Mouse (Mus musculus): ENCODE results near the gene Ttc21a. TPM values are rescaled to one million over a fixed set of nuclear protein-coding genes. Genes with fewer than 3 reads are reported as not detected.

The Ttc21a gene
- polyA plus RNA-seq, 1 experiment from 2014 or later: 0.04 TPM

DNA sequence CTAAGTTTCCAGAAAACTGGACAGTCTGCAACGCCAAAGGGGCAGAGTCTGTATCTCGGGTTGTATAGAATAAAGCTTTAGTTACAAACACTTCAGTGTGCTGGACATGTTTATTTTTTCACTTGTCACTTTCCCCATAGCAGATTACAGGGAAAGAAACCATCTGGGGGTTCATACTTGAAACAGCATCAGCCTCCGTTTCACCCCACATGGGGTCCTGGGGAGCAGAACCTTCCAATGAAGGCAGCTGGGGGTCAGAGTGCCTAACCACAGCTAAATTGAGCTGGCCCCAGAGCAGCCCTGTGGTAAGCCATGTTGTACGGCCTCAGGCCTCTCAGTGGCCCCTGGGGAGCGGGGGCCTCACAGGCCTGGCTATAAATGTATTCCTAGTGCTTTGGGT is 10.9 kb upstream of the Ttc21a start:
- DNase-seq (ENCODE audit: low spot score) (no peak), ATAC-seq (ENCODE audit: low FRiP score, low TSS enrichment) (no peak)
- no peak overlapping the region for H3K4me2 ChIP-seq (replicated peaks; ENCODE audit: low read depth)
- TF ChIP-seq EP300 (optimal IDR thresholded peaks at IDR 0.05) (no peak), CTCF (IDR thresholded peaks at IDR 0.05; ENCODE audit: low read depth) (no peak)
- H3K36me3 ChIP-seq (ENCODE audit: control insufficient read depth, insufficient read depth, low read length): peaks cover 41% of the 10 kb centered on the region
- H3K27me3 ChIP-seq (ENCODE audit: control insufficient read depth, insufficient read depth, low read length): no peaks in the 10 kb centered on the region
- H3K27ac ChIP-seq (replicated peaks): no peak overlapping the region
- H3K9me3 ChIP-seq (ENCODE audit: control insufficient read depth, low read length): no peaks in the 10 kb centered on the region
- no peaks in the 10 kb centered on the region for H3K4me1 ChIP-seq (replicated peaks; ENCODE audit: control insufficient read depth, insufficient read depth)
- WGBS: 55% methylated on average over 5 of the region's 5 CpGs
- H3K9ac ChIP-seq (ENCODE audit: low read length): no peak overlapping the region
- no peak overlapping the region for H3K4me3 ChIP-seq (ENCODE audit: low read depth, low read length)

DNA sequence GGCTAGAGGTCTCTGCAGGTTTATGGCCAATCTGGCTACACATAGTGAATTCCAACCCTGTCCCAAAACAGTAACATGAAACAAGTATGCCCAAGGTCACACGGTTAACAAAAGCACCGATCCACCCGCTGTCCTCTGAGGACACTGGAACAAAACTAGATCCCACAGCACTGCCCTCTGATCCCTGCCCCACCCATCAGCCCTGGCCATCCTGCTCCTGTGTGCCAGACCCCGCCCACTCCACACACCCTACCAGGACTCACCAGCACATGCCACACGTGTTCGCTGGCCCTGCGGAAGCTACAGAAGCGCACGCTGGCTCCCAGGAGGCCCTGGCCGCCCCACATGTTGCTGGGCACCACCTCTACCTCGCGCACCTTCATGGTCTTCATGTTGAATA is 5.0 kb upstream of the Ttc21a start:
- 63% methylated on average over 12 of the region's 12 CpGs for WGBS
- ATAC-seq (ENCODE audit: low FRiP score, low TSS enrichment) (peak; percentile 75), DNase-seq (ENCODE audit: low spot score) (peak; percentile 81)
- Histone ChIP-seq H3K4me3 (ENCODE audit: low read depth, low read length) (no peak overlapping the region), H3K9ac (ENCODE audit: low read length) (no peak overlapping the region), H3K27me3 (ENCODE audit: control insufficient read depth, insufficient read depth, low read length) (no peaks in the 10 kb centered on the region), H3K4me1 (replicated peaks; ENCODE audit: control insufficient read depth, insufficient read depth) (no peaks in the 10 kb centered on the region), H3K9me3 (ENCODE audit: control insufficient read depth, low read length) (no peaks in the 10 kb centered on the region), H3K27ac (replicated peaks) (no peak overlapping the region), H3K36me3 (ENCODE audit: control insufficient read depth, insufficient read depth, low read length) (peaks cover 25% of the 10 kb centered on the region), H3K4me2 (replicated peaks; ENCODE audit: low read depth) (no peak overlapping the region)
- TF ChIP-seq EP300 (optimal IDR thresholded peaks at IDR 0.05) (no peak), CTCF (IDR thresholded peaks at IDR 0.05; ENCODE audit: low read depth) (no peak)

DNA sequence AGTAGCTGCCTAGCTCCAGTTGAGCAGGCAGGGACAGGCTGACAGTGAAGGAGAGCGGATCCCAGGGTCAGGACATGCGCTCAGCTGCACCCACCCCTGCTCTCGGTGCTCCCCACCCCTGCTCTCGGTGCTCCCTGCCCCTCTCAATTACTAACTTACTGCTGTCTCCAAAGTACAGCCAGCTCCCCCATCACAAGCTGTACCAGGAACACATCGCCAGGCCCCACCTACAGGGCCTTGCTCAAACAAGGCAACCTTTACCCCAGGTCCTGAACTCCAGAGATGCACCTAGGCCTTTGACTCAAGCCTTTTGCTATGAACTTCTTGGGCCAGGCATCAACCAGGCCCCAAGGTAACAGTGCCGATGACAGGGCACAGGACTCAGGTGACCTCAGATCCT is 3.7 kb upstream of the Ttc21a start:
- 91% methylated on average over 6 of the region's 6 CpGs for WGBS
- no peak overlapping the region for H3K27ac ChIP-seq (replicated peaks)
- ATAC-seq (ENCODE audit: low FRiP score, low TSS enrichment) (no peak), DNase-seq (ENCODE audit: low spot score) (no peak)
- no peaks in the 10 kb centered on the region for H3K9me3 ChIP-seq (ENCODE audit: control insufficient read depth, low read length)
- no peaks in the 10 kb centered on the region for H3K27me3 ChIP-seq (ENCODE audit: control insufficient read depth, insufficient read depth, low read length)
- H3K4me2 ChIP-seq (replicated peaks; ENCODE audit: low read depth): no peak overlapping the region
- H3K36me3 ChIP-seq (ENCODE audit: control insufficient read depth, insufficient read depth, low read length): peaks cover 14% of the 10 kb centered on the region
- H3K4me3 ChIP-seq (ENCODE audit: low read depth, low read length): no peak overlapping the region
- no peaks in the 10 kb centered on the region for H3K4me1 ChIP-seq (replicated peaks; ENCODE audit: control insufficient read depth, insufficient read depth)
- no peak for TF ChIP-seq EP300 (optimal IDR thresholded peaks at IDR 0.05)
- H3K9ac ChIP-seq (ENCODE audit: low read length): no peak overlapping the region

DNA sequence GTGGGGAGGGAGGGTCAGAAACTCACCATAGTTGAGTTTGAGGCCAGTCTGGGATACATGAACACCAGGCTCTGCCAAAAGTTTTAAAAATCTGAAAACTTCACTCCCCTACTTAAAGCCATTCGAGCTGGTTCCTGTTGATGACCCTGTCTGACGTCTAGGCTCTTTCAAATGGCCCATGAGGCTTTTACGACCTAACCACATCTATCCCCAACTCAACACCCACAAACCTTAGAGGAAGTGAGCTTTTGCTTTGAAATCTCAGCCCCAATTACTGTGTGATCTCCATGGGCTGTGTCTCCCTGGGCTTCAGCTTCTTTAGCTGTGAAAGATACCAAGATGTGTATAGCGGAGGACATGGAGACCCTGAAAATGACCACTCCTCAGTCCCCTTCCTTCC is 1.1 kb downstream of the Ttc21a start:
- Histone ChIP-seq H3K27ac (replicated peaks) (no peak overlapping the region), H3K27me3 (ENCODE audit: control insufficient read depth, insufficient read depth, low read length) (no peaks in the 10 kb centered on the region), H3K9me3 (ENCODE audit: control insufficient read depth, low read length) (no peaks in the 10 kb centered on the region), H3K4me3 (ENCODE audit: low read depth, low read length) (no peak overlapping the region), H3K4me2 (replicated peaks; ENCODE audit: low read depth) (no peak overlapping the region), H3K36me3 (ENCODE audit: control insufficient read depth, insufficient read depth, low read length) (no peaks in the 10 kb centered on the region), H3K4me1 (replicated peaks; ENCODE audit: control insufficient read depth, insufficient read depth) (no peaks in the 10 kb centered on the region), H3K9ac (ENCODE audit: low read length) (no peak overlapping the region)
- ATAC-seq (ENCODE audit: low FRiP score, low TSS enrichment) (no peak), DNase-seq (ENCODE audit: low spot score) (no peak)
- TF ChIP-seq CTCF (IDR thresholded peaks at IDR 0.05; ENCODE audit: low read depth): no peak
- TF ChIP-seq EP300 (optimal IDR thresholded peaks at IDR 0.05): no peak
- 79% methylated on average over 4 of the region's 4 CpGs for WGBS

DNA sequence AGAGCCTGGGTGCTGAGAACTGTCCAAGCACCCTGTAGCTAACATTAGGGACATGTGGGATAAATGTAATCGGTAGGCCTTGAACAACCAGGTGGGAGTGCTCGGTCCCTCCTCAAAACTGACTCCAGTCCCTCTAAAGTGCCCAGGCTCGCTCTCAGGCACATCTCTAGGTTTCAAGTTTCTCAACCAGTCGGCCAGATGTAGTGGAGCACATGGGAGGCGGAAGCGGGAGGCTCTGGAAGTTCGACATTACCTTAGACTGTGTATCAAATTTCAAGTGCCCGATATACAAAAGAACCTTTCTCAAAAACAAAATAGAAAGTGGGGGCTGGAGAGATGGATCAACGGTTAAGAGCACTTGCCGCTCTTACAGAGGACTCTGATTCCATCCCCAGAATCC is 2.2 kb downstream of the Ttc21a start:
- DNase-seq (ENCODE audit: low spot score) (no peak), ATAC-seq (ENCODE audit: low FRiP score, low TSS enrichment) (no peak)
- no peaks in the 10 kb centered on the region for H3K4me1 ChIP-seq (replicated peaks; ENCODE audit: control insufficient read depth, insufficient read depth)
- H3K27me3 ChIP-seq (ENCODE audit: control insufficient read depth, insufficient read depth, low read length): no peaks in the 10 kb centered on the region
- H3K4me2 ChIP-seq (replicated peaks; ENCODE audit: low read depth): no peak overlapping the region
- no peak overlapping the region for H3K9ac ChIP-seq (ENCODE audit: low read length)
- no peaks in the 10 kb centered on the region for H3K9me3 ChIP-seq (ENCODE audit: control insufficient read depth, low read length)
- TF ChIP-seq EP300 (optimal IDR thresholded peaks at IDR 0.05): no peak
- 64% methylated on average over 10 of the region's 10 CpGs for WGBS
- H3K36me3 ChIP-seq (ENCODE audit: control insufficient read depth, insufficient read depth, low read length): no peaks in the 10 kb centered on the region
- no peak overlapping the region for H3K27ac ChIP-seq (replicated peaks)
- H3K4me3 ChIP-seq (ENCODE audit: low read depth, low read length): no peak overlapping the region

DNA sequence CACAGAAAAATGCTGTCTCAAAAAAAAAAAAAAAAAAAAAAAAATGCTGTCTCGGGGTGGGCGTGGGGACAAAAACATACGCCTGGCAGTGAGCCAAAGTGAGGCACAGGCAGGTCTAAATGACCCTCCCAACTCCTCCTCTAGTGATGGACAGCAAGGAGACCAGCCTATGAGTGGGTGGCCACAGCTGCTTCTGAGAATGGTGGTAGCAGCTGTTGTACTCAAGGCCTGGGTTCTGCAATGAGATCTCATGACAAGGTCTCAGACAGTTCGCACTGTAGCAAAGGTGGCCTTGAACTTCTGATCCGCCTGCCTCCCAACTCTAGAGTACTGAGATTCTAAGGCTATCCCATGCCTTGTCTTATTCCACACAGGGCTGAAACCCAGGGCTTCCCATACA is 4.0 kb downstream of the Ttc21a start:
- H3K4me1 ChIP-seq (replicated peaks; ENCODE audit: control insufficient read depth, insufficient read depth): no peaks in the 10 kb centered on the region
- ATAC-seq (ENCODE audit: low FRiP score, low TSS enrichment) (no peak), DNase-seq (ENCODE audit: low spot score) (no peak)
- no peaks in the 10 kb centered on the region for H3K9me3 ChIP-seq (ENCODE audit: control insufficient read depth, low read length)
- H3K27ac ChIP-seq (replicated peaks): no peak overlapping the region
- no peak overlapping the region for H3K4me2 ChIP-seq (replicated peaks; ENCODE audit: low read depth)
- TF ChIP-seq CTCF (IDR thresholded peaks at IDR 0.05; ENCODE audit: low read depth): no peak
- TF ChIP-seq EP300 (optimal IDR thresholded peaks at IDR 0.05): no peak
- H3K4me3 ChIP-seq (ENCODE audit: low read depth, low read length): no peak overlapping the region
- no peak overlapping the region for H3K9ac ChIP-seq (ENCODE audit: low read length)
- no peaks in the 10 kb centered on the region for H3K36me3 ChIP-seq (ENCODE audit: control insufficient read depth, insufficient read depth, low read length)
- WGBS: 67% methylated on average over 5 of the region's 5 CpGs
- no peaks in the 10 kb centered on the region for H3K27me3 ChIP-seq (ENCODE audit: control insufficient read depth, insufficient read depth, low read length)

Data from stomach, postnatal 0 days (tissue).